Mouse (Mus musculus) testis, adult 2 months (tissue): Measurements from ENCODE around the gene 1700017B05Rik. TPM values are rescaled to one million over a fixed set of nuclear protein-coding genes. Genes with fewer than 3 reads are reported as not detected.

Experiments used
- H3K27ac ChIP-seq: fragments of 200-500 bp; 2 replicates; pipeline ENCODE4 v1.5.1; 2012; ENCODE audit warnings: low read depth, low read length; ENCODE audit not compliant: control insufficient read depth, insufficient read depth
- H3K27me3 ChIP-seq: fragments of 200-500 bp; 2 replicates; pipeline ENCODE4 v1.6.1; 2012; ENCODE audit warnings: mild to moderate bottlenecking, low read length, moderate library complexity; ENCODE audit not compliant: control insufficient read depth, insufficient read depth
- H3K36me3 ChIP-seq: fragments of 200-500 bp; 2 replicates; pipeline ENCODE4 v1.6.1; 2012; ENCODE audit warnings: mild to moderate bottlenecking, low read length; ENCODE audit not compliant: control insufficient read depth, insufficient read depth
- H3K4me1 ChIP-seq: fragments of 200-500 bp; 2 replicates; pipeline ENCODE4 v1.6.1; 2012; ENCODE audit warnings: low read length; ENCODE audit not compliant: control insufficient read depth, insufficient read depth
- H3K4me3 ChIP-seq: fragments of 200-500 bp; 2 replicates; pipeline ENCODE4 v1.5.1; 2012; ENCODE audit warnings: low read depth, mild to moderate bottlenecking, low read length, moderate library complexity, mixed read lengths; ENCODE audit not compliant: control insufficient read depth
- CTCF ChIP-seq: fragments of 200-500 bp; IDR thresholded peaks from 2 replicates; pipeline ENCODE4 v1.5.1; 2012; ENCODE audit warnings: low read depth, mild to moderate bottlenecking, inconsistent platforms, low read length, moderate library complexity; ENCODE audit not compliant: control insufficient read depth, insufficient read depth, insufficient replicate concordance
- POLR2A ChIP-seq: fragments of 200-500 bp; IDR thresholded peaks from 2 replicates; pipeline ENCODE4 v1.6.1; 2012; ENCODE audit warnings: low read depth, mild to moderate bottlenecking, inconsistent platforms, low read length, moderate library complexity; ENCODE audit not compliant: control insufficient read depth
- polyA plus RNA-seq: library from polyadenylated mRNA; depleted of rRNA; stranded (reverse); fragments of >200 nt; gene quantifications from 2 replicates; pipeline ENCODE4 v1.2.3, GENCODE M21; 2012

Gene 1700017B05Rik
- polyA plus RNA-seq, 1 experiment = 87.2 TPM

DNA sequence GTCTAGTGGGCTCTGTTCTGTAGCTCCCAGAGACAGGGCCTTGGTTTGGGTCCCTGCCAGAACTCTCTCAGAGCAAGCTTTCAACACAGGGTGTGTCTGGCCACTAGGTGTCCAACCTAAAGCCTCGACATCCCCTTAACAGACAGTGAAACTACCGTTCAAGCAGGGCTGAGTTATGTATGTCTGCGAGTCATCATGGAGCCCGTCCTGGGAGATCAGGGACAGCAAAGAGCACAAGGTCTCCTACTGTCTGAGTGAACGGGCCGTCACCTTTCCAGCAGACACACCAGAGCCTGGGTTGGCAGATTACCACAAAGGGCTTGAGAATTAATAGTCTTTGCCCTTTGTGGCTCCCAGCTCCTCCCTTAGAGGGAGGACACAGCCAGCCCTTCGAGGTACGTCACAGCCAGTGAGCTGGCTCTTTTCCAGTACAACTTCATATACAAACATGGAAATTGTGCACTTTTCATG lies 15.2 kb downstream of the 1700017B05Rik start:
- TF ChIP-seq POLR2A (no peak), CTCF (no peak)
- Histone ChIP-seq H3K4me3 (no peak overlapping the region), H3K36me3 (no peaks in the 10 kb centered on the region), H3K27ac (no peak overlapping the region), H3K27me3 (no peaks in the 10 kb centered on the region), H3K4me1 (no peaks in the 10 kb centered on the region)

DNA sequence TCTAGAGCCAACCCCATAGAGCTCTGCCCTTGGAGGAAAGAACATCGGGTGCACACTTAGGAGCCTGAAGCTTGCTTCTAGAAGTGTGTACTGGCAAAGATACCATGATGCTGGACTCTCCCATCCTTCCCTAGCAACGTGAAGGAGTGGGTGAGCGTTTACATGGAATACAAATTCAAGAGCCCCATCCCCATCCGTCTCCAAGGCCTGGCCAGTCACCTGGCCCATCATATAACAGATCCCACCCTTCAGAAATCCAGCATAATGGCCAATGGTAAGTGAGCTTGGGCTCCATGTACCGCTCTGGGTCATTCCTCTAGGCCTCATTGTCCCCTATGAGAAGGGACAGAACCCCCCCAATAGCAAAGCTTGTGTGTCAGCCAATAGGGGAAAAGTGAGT lies 15.9 kb downstream of the 1700017B05Rik start:
- no peak overlapping the region for H3K27ac ChIP-seq
- no peak overlapping the region for H3K4me3 ChIP-seq
- no peaks in the 10 kb centered on the region for H3K4me1 ChIP-seq
- no peaks in the 10 kb centered on the region for H3K36me3 ChIP-seq
- TF ChIP-seq POLR2A (no peak), CTCF (no peak)
- H3K27me3 ChIP-seq = no peaks in the 10 kb centered on the region

DNA sequence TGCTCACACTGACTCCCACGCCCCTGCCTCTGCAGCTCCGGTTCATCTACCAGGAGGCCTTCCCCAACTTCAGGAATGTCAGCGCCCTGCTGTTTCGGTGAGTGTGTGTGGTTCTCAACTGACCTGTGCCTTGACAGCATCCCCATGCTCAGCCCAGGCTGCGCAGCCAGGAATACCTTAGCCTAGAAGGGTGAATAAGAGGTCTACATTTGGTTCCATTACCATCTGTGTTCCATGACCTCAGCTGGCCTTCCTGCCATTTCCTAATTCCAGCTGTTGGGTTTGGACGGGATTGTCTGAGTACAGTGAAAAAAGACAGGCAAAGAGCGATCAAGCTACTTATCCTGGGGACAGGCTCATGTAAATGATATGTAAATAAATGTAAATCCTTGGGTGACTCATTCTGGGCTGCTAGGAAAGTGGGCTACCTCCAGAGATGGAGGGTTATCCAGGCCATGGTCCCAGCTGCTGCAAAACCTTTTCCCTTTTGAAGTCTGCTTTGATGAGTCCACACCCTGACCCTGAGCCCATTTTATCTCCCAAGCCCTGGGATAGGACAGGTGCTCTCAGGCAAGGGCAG lies 18.2 kb downstream of the 1700017B05Rik start:
- TF ChIP-seq POLR2A (no peak), CTCF (no peak)
- Histone ChIP-seq H3K27me3 (no peaks in the 10 kb centered on the region), H3K4me3 (no peak overlapping the region), H3K4me1 (no peaks in the 10 kb centered on the region), H3K36me3 (no peaks in the 10 kb centered on the region), H3K27ac (no peak overlapping the region)

DNA sequence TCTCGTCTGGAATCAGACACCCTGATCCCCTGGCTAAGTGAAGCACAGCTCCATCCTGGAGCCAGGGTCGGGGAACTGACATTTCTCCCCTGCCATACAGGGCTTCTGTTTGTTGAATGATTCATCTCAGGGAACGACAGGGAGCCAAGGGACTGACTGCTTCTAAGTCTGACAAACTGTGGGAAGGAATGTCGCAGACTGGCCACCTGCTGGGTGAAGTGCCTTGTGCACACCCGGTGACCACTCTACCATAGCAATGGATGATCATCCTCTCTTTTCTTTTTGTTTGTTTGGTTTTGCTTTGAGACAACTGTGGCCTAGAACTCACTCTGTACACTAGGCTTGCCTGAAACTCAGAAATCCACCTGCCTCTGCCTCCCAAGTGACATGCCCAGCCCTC lies 19.5 kb downstream of the 1700017B05Rik start:
- H3K4me1 ChIP-seq = no peaks in the 10 kb centered on the region
- no peak overlapping the region for H3K27ac ChIP-seq
- no peaks in the 10 kb centered on the region for H3K27me3 ChIP-seq
- no peak for TF ChIP-seq POLR2A
- no peaks in the 10 kb centered on the region for H3K36me3 ChIP-seq
- no peak overlapping the region for H3K4me3 ChIP-seq

DNA sequence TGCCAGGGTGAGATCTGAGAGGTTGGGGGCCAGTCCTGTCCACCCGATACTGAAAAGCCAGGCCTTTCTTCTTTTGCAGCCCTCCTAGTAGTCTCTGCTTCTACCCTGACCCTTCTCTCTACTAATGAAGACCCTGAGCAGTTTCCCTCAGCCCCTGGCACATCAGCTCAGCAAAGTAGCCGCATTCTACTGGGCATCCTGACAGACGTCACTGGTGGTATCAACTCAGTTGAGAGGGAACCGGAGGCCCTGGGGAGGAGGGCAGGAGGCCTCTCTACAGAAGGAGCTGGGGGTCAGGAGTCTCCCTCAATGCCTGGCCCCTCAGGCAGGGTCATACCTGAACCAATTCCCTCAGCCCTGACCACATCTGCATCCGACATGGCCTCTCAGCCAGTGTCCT lies 21.3 kb downstream of the 1700017B05Rik start:
- no peak for TF ChIP-seq POLR2A
- no peak for TF ChIP-seq CTCF
- Histone ChIP-seq H3K36me3 (no peaks in the 10 kb centered on the region), H3K27me3 (no peaks in the 10 kb centered on the region), H3K27ac (no peak overlapping the region), H3K4me1 (no peaks in the 10 kb centered on the region), H3K4me3 (no peak overlapping the region)

DNA sequence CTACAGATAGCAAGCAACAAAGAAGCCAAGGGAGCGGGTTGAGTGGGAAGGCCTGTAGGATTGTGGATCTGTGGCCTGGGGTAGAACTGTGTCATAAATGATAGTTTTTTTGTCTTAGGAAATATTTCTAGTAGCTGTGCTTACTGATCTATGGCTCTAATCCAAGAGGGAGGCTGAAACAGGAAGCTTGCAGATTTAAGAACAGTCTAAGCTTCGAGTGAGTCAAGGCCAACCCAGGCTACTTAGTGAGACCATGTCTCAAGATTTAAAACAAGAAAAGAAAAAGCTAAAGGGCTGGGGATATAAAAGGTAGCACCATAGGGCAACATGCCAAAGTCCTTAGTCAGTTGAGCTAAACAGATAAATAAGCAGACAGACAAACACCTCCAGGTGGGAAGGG lies 24.2 kb downstream of the 1700017B05Rik start:
- H3K36me3 ChIP-seq = no peaks in the 10 kb centered on the region
- H3K4me1 ChIP-seq = no peaks in the 10 kb centered on the region
- H3K4me3 ChIP-seq = no peak overlapping the region
- no peak for TF ChIP-seq POLR2A
- no peak for TF ChIP-seq CTCF
- H3K27ac ChIP-seq = no peak overlapping the region
- H3K27me3 ChIP-seq = no peaks in the 10 kb centered on the region

DNA sequence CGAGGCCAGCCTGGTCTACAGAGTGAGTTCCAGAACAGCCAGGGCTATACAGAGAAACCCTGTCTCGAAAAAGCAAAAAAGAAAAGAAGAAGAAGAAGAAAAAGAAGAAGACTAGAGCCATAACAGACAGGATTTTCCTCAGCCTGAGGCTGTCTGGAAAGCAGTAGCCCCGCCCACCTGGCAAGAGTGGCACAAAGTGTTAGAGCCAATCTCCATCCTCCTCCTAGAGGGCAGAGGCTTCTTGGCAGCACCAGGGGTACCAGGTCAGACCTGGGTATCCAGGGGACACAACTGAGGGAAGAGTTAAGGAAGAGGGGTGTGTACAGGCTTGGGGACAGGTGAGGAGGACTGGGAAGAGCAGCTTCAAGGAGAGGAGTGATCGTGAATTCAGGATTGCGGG lies 24.7 kb downstream of the 1700017B05Rik start:
- Histone ChIP-seq H3K4me1 (no peaks in the 10 kb centered on the region), H3K36me3 (no peaks in the 10 kb centered on the region), H3K4me3 (no peak overlapping the region), H3K27ac (no peak overlapping the region), H3K27me3 (no peaks in the 10 kb centered on the region)
- TF ChIP-seq POLR2A (no peak), CTCF (no peak)

DNA sequence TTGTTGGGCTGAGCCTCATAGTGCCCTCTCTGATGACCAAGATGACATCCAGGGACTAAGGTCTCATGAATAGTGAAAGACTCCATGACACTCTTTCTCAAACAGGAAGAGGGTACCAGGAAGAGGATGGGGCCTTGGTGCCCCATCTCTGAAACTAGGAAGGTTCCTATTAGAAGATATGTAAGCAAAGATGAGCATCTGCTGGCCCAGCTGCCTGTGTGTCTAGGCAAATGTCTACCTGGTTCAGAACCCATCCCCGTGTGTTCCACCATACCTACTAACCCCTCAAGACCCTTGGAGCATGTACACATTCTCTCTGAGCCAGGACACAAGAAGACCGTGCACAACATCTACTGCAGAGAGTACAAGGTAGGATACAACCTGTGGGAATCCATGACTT lies 26.2 kb downstream of the 1700017B05Rik start, which contains the start of gene Trcg1:
Trcg1 (plus strand) TSS at position 301 of the 400 bp plus-strand sequence.
- Histone ChIP-seq H3K4me3 (no peak within 1 kb of the TSS), H3K4me1 (no peaks in the 10 kb centered on the region), H3K27ac (no peak within 1 kb of the TSS), H3K36me3 (no peaks in the 10 kb centered on the region), H3K27me3 (no peaks in the 10 kb centered on the region)
- TF ChIP-seq POLR2A = no peak
- TF ChIP-seq CTCF = no peak
